ENCODE assay signal across 12 mouse cellular contexts in genomic region chr17:44162514-44162913, GRCm38 (mm10). TPM values are rescaled to one million over a fixed set of nuclear protein-coding genes. Genes with fewer than 3 reads are reported as not detected.
DNase-seq lines count a peak whose midpoint lies in the region; ATAC-seq and TF ChIP-seq lines count a peak whose summit lies in the region.
"Had no signal": no experiment of that assay in that cellular context is flagged by ENCODE, and none has a peak within 500 bp of the region (broad histone marks: within the 10 kb centered on the region; RNA-seq: fewer than 3 reads in every experiment).

No protein-coding gene starts in this region.

- no peaks in the 10 kb centered on the region for H3K36me3 ChIP-seq in heart, embryonic 10.5 days
- peaks cover 11% of the 10 kb centered on the region for H3K36me3 ChIP-seq in megakaryocyte, embryonic 14.5 days (replicated peaks; ENCODE audit: low read length)
- H3K36me3 ChIP-seq in lung, embryonic 14.5 days (ENCODE audit: insufficient read depth), result no peaks in the 10 kb centered on the region
- H3K36me3 ChIP-seq in hindbrain, embryonic 13.5 days, result no peaks in the 10 kb centered on the region
- H3K36me3 ChIP-seq: hindbrain, embryonic 15.5 days; limb, embryonic 12.5 days; neural tube, embryonic 13.5 days had no signal

- no peak for ATAC-seq in megakaryocyte, adult 5-6 weeks (ENCODE audit: poor library complexity, severe bottlenecking)
- no peak for ATAC-seq in lung, embryonic 14.5 days (ENCODE audit: insufficient read depth)
- no peak for ATAC-seq in hindbrain, embryonic 13.5 days (ENCODE audit: low FRiP score)
- ATAC-seq: forebrain, embryonic 16.5 days had no signal

- no peaks in the 10 kb centered on the region for H3K27me3 ChIP-seq in heart, embryonic 10.5 days (ENCODE audit: insufficient read depth, poor library complexity, severe bottlenecking)
- no peaks in the 10 kb centered on the region for H3K27me3 ChIP-seq in megakaryocyte, embryonic 14.5 days (replicated peaks)
- no peaks in the 10 kb centered on the region for H3K27me3 ChIP-seq in lung, embryonic 14.5 days (ENCODE audit: insufficient read depth, low read length)
- H3K27me3 ChIP-seq in hindbrain, embryonic 13.5 days, result no peaks in the 10 kb centered on the region
- H3K27me3 ChIP-seq: hindbrain, embryonic 15.5 days; limb, embryonic 12.5 days; neural tube, embryonic 13.5 days had no signal

- H3K4me3 ChIP-seq in heart, embryonic 10.5 days, result peak overlapping the region; percentile 23; the same call in 1 of the 2 replicates
- H3K4me3 ChIP-seq in megakaryocyte, embryonic 14.5 days (replicated peaks), result peak overlapping the region; percentile 54
- no peak overlapping the region for H3K4me3 ChIP-seq in lung, embryonic 14.5 days (ENCODE audit: low read depth, low read length)
- H3K4me3 ChIP-seq in hindbrain, embryonic 13.5 days, result no peak overlapping the region
- H3K4me3 ChIP-seq: hindbrain, embryonic 15.5 days; limb, embryonic 12.5 days; neural tube, embryonic 13.5 days had no signal

- no peak for TF ChIP-seq CTCF in lung, embryonic 14.5 days (IDR thresholded peaks at IDR 0.05; ENCODE audit: low read depth)

- peaks cover 8% of the 10 kb centered on the region; the same call in 1 of the 2 replicates for H3K4me1 ChIP-seq in heart, embryonic 10.5 days
- H3K4me1 ChIP-seq in megakaryocyte, embryonic 14.5 days, result peaks cover 24% of the 10 kb centered on the region
- peaks cover 6% of the 10 kb centered on the region; the same call in 1 of the 2 replicates for H3K4me1 ChIP-seq in lung, embryonic 14.5 days (ENCODE audit: insufficient read depth)
- H3K4me1 ChIP-seq in hindbrain, embryonic 13.5 days (replicated peaks), result no peaks in the 10 kb centered on the region
- H3K4me1 ChIP-seq: hindbrain, embryonic 15.5 days; neural tube, embryonic 13.5 days had no signal

- no peak overlapping the region for H3K9ac ChIP-seq in lung, embryonic 14.5 days
- no peak overlapping the region for H3K9ac ChIP-seq in hindbrain, embryonic 13.5 days
- H3K9ac ChIP-seq: hindbrain, embryonic 15.5 days; limb, embryonic 12.5 days; neural tube, embryonic 13.5 days had no signal

- WGBS in heart, embryonic 10.5 days, result 27% methylated on average over 5 of the region's 5 CpGs
- WGBS in lung, embryonic 14.5 days, result 14% methylated on average over 5 of the region's 5 CpGs
- 56% methylated on average over 5 of the region's 5 CpGs for WGBS in hindbrain, embryonic 13.5 days

- peak overlapping the region; percentile 28; the same call in 1 of the 2 replicates for H3K4me2 ChIP-seq in lung, embryonic 14.5 days
- no peak overlapping the region for H3K4me2 ChIP-seq in hindbrain, embryonic 13.5 days
- H3K4me2 ChIP-seq: hindbrain, embryonic 15.5 days; limb, embryonic 12.5 days; neural tube, embryonic 13.5 days had no signal

- no peaks in the 10 kb centered on the region for H3K9me3 ChIP-seq in heart, embryonic 10.5 days
- peaks cover 17% of the 10 kb centered on the region for H3K9me3 ChIP-seq in megakaryocyte, embryonic 14.5 days
- no peaks in the 10 kb centered on the region for H3K9me3 ChIP-seq in lung, embryonic 14.5 days (ENCODE audit: low read depth, low read length)
- no peaks in the 10 kb centered on the region for H3K9me3 ChIP-seq in hindbrain, embryonic 13.5 days
- H3K9me3 ChIP-seq: hindbrain, embryonic 15.5 days; limb, embryonic 12.5 days; neural tube, embryonic 13.5 days had no signal

- no peak overlapping the region; the same call in 1 of the 2 replicates for H3K27ac ChIP-seq in heart, embryonic 10.5 days
- H3K27ac ChIP-seq in lung, embryonic 14.5 days (ENCODE audit: low read depth), result no peak overlapping the region
- H3K27ac ChIP-seq in hindbrain, embryonic 13.5 days, result no peak overlapping the region
- H3K27ac ChIP-seq: hindbrain, embryonic 15.5 days; limb, embryonic 12.5 days; neural tube, embryonic 13.5 days had no signal

- no peak for DNase-seq in heart, embryonic 10.5 days (ENCODE audit: low spot score)
- no peak for DNase-seq in heart, adult 8-10 months (ENCODE audit: low spot score)
- peak; percentile 55 for DNase-seq in lung, embryonic 14.5 days
- no peak for DNase-seq in embryo, embryonic 10.5 days (ENCODE audit: low spot score)
- DNase-seq in right cerebral cortex, postnatal 4 days, result no peak

RNA-seq across cellular contexts. Expression of gene Clic5, which starts 25.9 kb away (rescaled TPM):
- polyA plus RNA-seq in heart, embryonic 10.5 days (2016; fragmentation: Nextera tagmentation; extraction: Ambion mirVana), result 3.3 and 5.7 TPM in 2 replicates
- 100 to 1,000 TPM; 161 to 179 (median 171) TPM for total RNA-seq in heart, adult 8-10 months (2022)
- not detected in 2 replicates for polyA plus RNA-seq in megakaryocyte, embryonic 14.5 days (2012; ENCODE audit: insufficient read depth, low replicate concordance)
- 0.09 and 0.14 TPM in 2 replicates for total RNA-seq in megakaryocyte, adult 5-6 weeks (2015)
- total RNA-seq in megakaryocyte, adult 5-6 weeks (2017), result 0.04 and 0.15 TPM in 2 replicates
- polyA plus RNA-seq in lung, embryonic 14.5 days (2014; fragmentation: Nextera tagmentation; extraction: Ambion mirVana), result 3.3 and 4.5 TPM in 2 replicates
- polyA plus RNA-seq in hindbrain, embryonic 13.5 days (2015; fragmentation: Nextera tagmentation; extraction: Ambion mirVana), result 0.18 and 0.23 TPM in 2 replicates

RNA-seq across cellular contexts. Expression of gene Enpp4, which starts 56.9 kb away (rescaled TPM):
- 6.3 and 6.6 TPM in 2 replicates for polyA plus RNA-seq in heart, embryonic 10.5 days (2016; fragmentation: Nextera tagmentation; extraction: Ambion mirVana)
- total RNA-seq in heart, adult 8-10 months (2022), result 10 to 100 TPM; 24.1 to 29.6 (median 25.6) TPM
- 0.22 and 0.73 TPM in 2 replicates for polyA plus RNA-seq in megakaryocyte, embryonic 14.5 days (2012; ENCODE audit: insufficient read depth, low replicate concordance)
- 2.1 and 4.2 TPM in 2 replicates for total RNA-seq in megakaryocyte, adult 5-6 weeks (2015)
- 2.5 and 3.0 TPM in 2 replicates for total RNA-seq in megakaryocyte, adult 5-6 weeks (2017)
- 4.8 and 5.7 TPM in 2 replicates for polyA plus RNA-seq in lung, embryonic 14.5 days (2014; fragmentation: Nextera tagmentation; extraction: Ambion mirVana)
- polyA plus RNA-seq in hindbrain, embryonic 13.5 days (2015; fragmentation: Nextera tagmentation; extraction: Ambion mirVana), result 4.6 TPM in 2 replicates

Comparison
In these comparisons a context has a peak if more than half of its experiments do, and no peak if none do; other contexts are left out.
1. H3K4me3 ChIP-seq: peak in heart, embryonic 10.5 days (single experiment) and megakaryocyte, embryonic 14.5 days (single experiment); none in lung, embryonic 14.5 days (single experiment) and hindbrain, embryonic 13.5 days (single experiment).